Mouse (Mus musculus) gastrocnemius, postnatal 10 days (tissue): ENCODE measurements around the gene Cpeb2. TPM values are rescaled to one million over a fixed set of nuclear protein-coding genes. Genes with fewer than 3 reads are reported as not detected.

Source experiments
- DNase-seq: peaks from one replicate; pipeline ENCODE4 v3.0.0; 2021; ENCODE audit warnings: mixed read lengths
- total RNA-seq, 2 experiments: library from RNA; stranded (reverse); gene quantifications; 2 replicates each; pipeline ENCODE4 v1.2.3; 2021

Cpeb2 gene
- total RNA-seq, 2 experiments from 2014 or later, result 5.8 to 6.0 TPM

- DNase-seq, result no peak
Observed at GRCm38 (mm10) chr5:43237238-43237637, 4.3 kb downstream of the Cpeb2 start.

GRCm38 (mm10) chr5:43239141-43239835 lies 6.3 kb downstream of the Cpeb2 start:
- DNase-seq, result no peak

- DNase-seq, result no peak
Observed at GRCm38 (mm10) chr5:43240729-43241128, 7.8 kb downstream of the Cpeb2 start.

- no peak for DNase-seq
Observed at GRCm38 (mm10) chr5:43246236-43246635, 13.3 kb downstream of the Cpeb2 start.

GRCm38 (mm10) chr5:43246954-43247353 lies 14.0 kb downstream of the Cpeb2 start:
- no peak for DNase-seq

GRCm38 (mm10) chr5:43248001-43248430 lies 15.0 kb downstream of the Cpeb2 start:
- no peak for DNase-seq

- DNase-seq, result no peak
Observed at GRCm38 (mm10) chr5:43257490-43257889, 24.5 kb downstream of the Cpeb2 start.

- DNase-seq, result no peak
Observed at GRCm38 (mm10) chr5:43258472-43259142, 25.6 kb downstream of the Cpeb2 start.

- no peak for DNase-seq
Observed at GRCm38 (mm10) chr5:43261814-43262213, 28.8 kb downstream of the Cpeb2 start.

- no peak for DNase-seq
Observed at GRCm38 (mm10) chr5:43263951-43264350, 31.0 kb downstream of the Cpeb2 start.

GRCm38 (mm10) chr5:43264696-43265095 lies 31.7 kb downstream of the Cpeb2 start:
- no peak for DNase-seq

- no peak for DNase-seq
Observed at GRCm38 (mm10) chr5:43277982-43278381, 45.0 kb downstream of the Cpeb2 start.

- no peak for DNase-seq
Observed at GRCm38 (mm10) chr5:43279774-43280173, 46.8 kb downstream of the Cpeb2 start.

GRCm38 (mm10) chr5:43285756-43286155 lies 52.8 kb downstream of the Cpeb2 start:
- DNase-seq, result no peak

- DNase-seq, result no peak
Observed at GRCm38 (mm10) chr5:43289752-43290446, 56.9 kb downstream of the Cpeb2 start.

- no peak for DNase-seq
Observed at GRCm38 (mm10) chr5:43293136-43293535, 60.2 kb downstream of the Cpeb2 start.

GRCm38 (mm10) chr5:43297459-43297858 lies 64.5 kb downstream of the Cpeb2 start:
- no peak for DNase-seq

GRCm38 (mm10) chr5:43298975-43299374 lies 66.0 kb downstream of the Cpeb2 start:
- no peak for DNase-seq

GRCm38 (mm10) chr5:43300076-43300475 lies 67.1 kb downstream of the Cpeb2 start:
- no peak for DNase-seq

GRCm38 (mm10) chr5:43300979-43301378 lies 68.0 kb downstream of the Cpeb2 start:
- no peak for DNase-seq

GRCm38 (mm10) chr5:43303504-43303903 lies 70.5 kb downstream of the Cpeb2 start:
- no peak for DNase-seq

- no peak for DNase-seq
Observed at GRCm38 (mm10) chr5:43305449-43305848, 72.5 kb downstream of the Cpeb2 start.

GRCm38 (mm10) chr5:43309961-43310360 lies 77.0 kb downstream of the Cpeb2 start:
- no peak for DNase-seq
